Mouse (Mus musculus) megakaryocyte, embryonic 14.5 days (primary cell): ENCODE data around the gene Gtf2ird1.

Experiments used
- FLI1 ChIP-seq: IDR thresholded peaks from 2 replicates; pipeline ENCODE4 v1.6.1; 2012; ENCODE audit warnings: low read length, inconsistent platforms, mixed read lengths
- GATA1 ChIP-seq: IDR thresholded peaks from 3 replicates; pipeline ENCODE4 v1.6.1; 2012; ENCODE audit warnings: mixed read lengths, low read length, inconsistent platforms, borderline replicate concordance

DNA sequence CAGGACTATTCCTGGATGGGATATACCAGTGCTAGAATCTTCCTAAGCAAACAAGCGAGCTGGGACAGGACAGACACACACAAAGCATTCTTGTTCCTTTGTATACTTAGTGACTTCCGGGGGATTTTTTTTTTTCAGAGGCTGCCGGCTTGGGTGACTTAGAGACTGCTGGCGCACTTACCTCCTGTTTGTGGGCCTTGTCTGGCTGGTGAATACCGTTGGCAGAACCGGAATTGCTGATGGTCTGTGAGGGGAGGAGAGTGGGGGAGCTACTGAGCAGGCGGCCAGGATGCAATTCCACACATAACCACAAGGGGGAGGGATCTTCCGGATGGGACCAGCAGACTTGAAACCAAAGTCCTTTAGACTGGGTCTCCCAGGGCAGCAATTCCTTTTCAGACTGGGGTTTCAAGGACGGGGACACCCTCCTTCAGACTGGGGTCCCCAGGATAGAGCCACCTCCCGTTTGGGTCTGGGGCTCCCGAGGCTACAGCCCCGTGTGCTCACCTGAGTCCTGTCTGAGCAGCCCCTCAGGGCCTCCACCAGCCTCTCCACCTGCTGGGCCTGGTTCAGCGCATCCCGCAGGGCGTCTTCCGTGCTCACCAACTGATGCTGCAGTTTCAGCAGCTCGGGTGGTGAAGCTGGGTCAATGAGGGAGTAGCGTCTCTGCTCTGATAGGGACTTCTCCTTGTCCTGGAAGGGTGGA is 35.3 kb upstream of the Gtf2ird1 start:
- TF ChIP-seq GATA1: no peak
- no peak for TF ChIP-seq FLI1
